Mouse (Mus musculus) heart, adult 18-20 months (tissue): ENCODE measurements around the gene Setd1a. TPM values are rescaled to one million over a fixed set of nuclear protein-coding genes. Genes with fewer than 3 reads are reported as not detected.
"Not testable (repeated sequence)": the region's sequence is repeated elsewhere in the genome, so short reads cannot be mapped to it uniquely, and the experiment has no call there.

Experiments
- DNase-seq, 2 experiments: peaks; one replicate each; pipeline ENCODE4 v3.0.0; 2021 to 2022; ENCODE audit warnings: mixed read lengths in 1 of 2
- long read RNA-seq, 2 experiments: library from polyadenylated mRNA; stranded (forward); transcript quantifications; one replicate each; pipeline ENCODE4 v2.0.0; 2021
- total RNA-seq, 2 experiments: library from RNA; stranded (reverse); gene quantifications; 2 replicates each; pipeline ENCODE4 v1.2.3; 2021

Gene Setd1a
- 10 to 100 TPM; 15.8 to 19.5 TPM for total RNA-seq
- long read RNA-seq, experiment 1, partial matches to known transcripts = 4 of 4 reads
- long read RNA-seq, experiment 1, other reads (novel, unspliced or antisense) = 0 of 4 reads
- long read RNA-seq, experiment 2, partial matches to known transcripts = 1 of 1 reads
- long read RNA-seq, experiment 2, other reads (novel, unspliced or antisense) = 0 of 1 reads

GRCm38 (mm10) chr7:127776426-127776825, at the start of gene Setd1a:
TSS of gene Setd1a (plus strand) at chr7:127776670.
- peak; percentile 88 to 96 for DNase-seq

- no peak for DNase-seq
These were observed 48.6 kb upstream of the Setd1a start for GRCm38 (mm10) chr7:127727898-127728297.

DNA sequence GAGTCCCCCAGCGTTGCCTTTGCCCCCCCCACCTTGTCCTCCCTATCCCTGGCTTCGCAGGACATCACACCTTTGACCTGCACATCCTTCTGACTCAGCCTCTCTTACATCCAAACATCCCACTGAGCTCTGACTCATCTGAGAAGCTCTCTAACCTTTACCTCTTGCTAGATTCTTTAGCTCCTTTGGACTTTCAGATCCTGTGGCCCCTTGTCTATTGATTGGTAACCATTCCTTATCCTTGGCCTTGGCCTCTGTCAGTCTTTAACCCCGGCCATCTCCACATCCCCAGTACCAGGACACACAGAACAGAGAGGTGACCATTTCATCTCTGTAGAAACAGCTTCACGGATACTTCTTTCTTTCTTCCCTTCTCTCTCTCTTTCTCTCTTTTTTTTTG, 46.3 kb upstream of the Setd1a start:
- DNase-seq = no peak

- DNase-seq = not testable (repeated sequence)
These were observed 44.4 kb upstream of the Setd1a start, which contains the start of gene Ctf2 for GRCm38 (mm10) chr7:127732066-127732465. TSS of gene Ctf2 (minus strand) at chr7:127732166.

GRCm38 (mm10) chr7:127744366-127745045, 32.0 kb upstream of the Setd1a start, which contains the start of gene Fbxl19:
TSS of gene Fbxl19 (plus strand) at chr7:127744543.
- peak; percentile 68 to 86 for DNase-seq

DNA sequence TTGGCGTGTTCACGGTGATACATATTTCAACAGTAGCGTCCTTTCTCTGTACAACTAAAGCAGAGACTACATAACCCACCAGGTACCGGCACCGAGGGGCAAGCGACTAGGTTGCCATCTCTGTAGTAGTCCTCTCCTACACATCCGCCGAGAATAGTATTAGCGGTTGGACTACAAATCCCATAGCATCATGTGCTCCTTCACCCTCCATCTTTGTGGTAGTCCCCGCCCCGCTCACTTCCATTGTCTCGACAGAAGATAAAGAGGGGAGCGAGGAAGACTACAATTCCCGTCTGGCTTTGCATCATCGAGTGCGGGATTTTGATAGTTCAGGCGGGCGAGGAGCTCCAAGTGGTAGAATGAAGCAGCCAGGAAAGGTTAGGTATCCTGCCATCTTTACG, 31.2 kb upstream of the Setd1a start:
- DNase-seq = peak; percentile 95 to 97

DNA sequence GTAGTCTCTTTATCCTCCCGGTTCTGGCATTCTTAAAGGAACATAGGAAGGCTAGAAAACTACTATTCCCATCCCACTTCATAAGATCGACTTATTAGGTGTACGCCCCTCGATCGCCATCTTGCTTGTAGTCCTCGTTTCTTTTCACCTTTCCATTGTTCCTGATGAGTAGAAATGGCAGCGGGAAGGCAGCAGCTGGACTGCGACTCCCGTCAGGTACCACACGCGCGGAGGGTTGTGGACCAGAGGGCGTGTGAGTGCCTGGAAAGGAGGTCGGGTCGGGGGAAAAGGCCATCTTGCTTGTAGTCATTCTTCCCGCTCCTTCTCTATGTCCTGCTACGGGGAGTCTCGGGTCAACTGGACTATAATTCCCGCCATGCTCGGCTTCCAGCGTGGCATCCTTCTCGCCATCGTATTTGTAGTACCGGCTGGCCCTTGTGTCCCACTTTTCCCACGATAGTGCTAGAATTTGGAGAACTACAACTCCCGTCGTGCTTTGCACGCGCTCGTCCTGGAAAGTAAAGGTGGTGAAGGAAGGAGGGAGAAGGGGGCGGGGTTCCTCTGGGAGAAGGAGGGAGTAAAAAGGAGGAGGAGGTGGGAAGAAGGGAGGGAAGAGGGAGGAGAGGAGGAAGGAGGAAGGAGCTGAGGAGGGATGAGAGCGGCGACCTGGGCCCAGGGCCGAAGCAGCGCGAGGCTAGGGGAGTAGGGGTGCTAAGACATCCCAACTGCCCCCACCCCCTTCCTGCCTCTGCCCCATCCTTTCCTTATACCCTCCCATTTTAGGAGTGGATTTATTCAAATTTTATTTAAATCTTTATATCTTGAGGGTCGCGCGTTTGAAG, 30.6 kb upstream of the Setd1a start:
- peak; percentile 98 to 99 for DNase-seq

DNA sequence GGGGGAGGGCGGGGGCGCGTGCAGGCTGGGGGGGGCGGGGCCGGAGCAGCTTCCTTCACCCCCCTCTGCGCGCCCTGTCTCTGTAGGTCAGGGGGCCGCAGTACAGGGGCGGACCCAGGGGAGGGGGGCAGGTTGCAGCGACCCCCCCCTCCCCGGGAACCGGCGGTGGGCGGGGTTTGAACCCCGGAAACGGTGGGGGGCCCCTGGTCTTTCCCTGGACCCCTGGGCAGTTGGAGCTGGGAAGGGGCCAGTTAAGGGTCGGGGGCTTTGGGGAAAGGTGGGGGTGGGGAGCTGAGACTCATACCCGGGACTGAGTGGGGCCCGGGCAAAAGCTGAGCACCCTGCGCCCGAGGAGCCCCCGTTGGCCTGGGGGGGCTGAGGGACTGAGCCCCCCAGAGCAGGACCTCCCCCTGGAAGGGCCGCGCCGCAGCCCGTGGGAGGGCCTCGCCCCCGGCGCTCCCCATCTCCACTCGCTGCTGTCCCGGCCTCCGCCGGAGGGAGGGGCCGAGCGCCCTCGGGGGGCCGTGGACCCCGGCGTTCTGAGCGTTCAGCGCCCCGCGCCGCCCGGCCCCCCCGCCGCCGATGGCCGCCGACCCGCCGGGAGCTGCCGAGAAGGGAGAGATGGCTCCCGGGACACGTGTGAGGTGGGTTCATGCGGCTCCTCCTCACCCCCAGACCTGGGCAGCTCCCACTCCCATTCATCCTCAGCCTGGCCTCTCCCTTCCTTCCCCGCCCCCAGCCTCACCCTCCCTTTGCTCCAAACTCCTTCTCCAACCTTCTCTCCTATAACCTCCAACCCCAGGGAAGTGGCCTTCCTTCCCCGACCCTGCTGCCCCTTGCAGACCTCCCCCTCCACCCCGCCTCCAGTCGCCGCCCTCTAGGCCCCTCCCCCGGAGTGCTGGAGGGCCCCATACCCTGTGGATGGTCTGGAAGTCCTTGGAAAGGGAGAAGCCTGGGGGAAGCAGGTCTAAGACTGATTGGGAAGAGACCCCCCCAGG, 29.7 kb upstream of the Setd1a start:
- DNase-seq = peak in 1 of 2 experiments; percentile 25

- no peak for DNase-seq
These were observed 28.8 kb upstream of the Setd1a start for GRCm38 (mm10) chr7:127747559-127748234.

- no peak for DNase-seq
These were observed 28.3 kb upstream of the Setd1a start for GRCm38 (mm10) chr7:127748235-127748560.

DNA sequence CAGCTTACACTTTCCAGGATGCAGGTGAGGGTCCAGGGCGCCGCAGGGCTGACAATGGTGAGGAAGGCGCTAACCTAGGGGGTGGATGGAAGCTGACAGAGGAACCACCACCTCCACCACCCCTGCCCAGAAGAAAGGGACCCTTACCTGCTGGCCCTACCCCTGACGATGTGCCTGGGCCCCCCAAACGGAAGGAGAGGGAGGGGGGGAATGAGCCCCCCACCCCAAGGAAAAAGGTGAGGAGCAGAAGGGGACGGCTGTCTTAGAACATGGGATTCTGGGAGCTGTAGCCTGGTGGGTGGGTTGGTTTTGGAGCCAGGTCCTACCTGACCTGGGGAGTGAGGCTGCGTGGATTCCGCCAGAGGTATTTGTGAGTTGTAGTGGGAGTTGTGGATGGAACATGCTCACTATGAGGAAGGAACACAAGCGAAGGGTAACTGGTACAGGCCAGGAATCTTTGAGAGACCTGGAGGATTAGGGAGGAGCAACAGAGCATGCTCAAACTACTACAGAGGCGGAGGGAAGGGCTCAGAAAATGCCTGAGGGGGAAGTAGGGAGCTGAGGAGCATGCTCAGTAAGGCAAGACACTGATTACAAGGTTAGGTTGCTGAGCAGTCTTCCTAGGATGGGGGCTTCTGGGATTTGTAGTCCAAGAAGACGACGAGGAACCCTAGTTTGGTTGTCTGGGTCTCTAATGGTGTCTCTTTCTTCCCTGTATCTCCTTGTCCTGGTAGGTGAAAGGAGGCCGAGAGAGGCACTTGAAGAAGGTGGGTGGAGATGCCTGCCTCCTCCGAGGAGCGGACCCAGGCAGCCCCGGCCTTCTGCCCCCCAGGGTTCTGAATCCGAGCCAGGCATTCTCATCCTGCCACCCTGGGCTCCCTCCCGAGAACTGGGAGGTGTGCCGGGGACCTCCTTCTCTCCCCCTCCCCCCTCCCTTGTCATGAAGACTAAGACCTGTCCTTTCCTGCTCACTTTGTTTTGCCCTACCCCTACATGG, 26.0 kb upstream of the Setd1a start:
- no peak for DNase-seq

GRCm38 (mm10) chr7:127751619-127752018, 24.9 kb upstream of the Setd1a start:
- no peak for DNase-seq

- DNase-seq = no peak
These were observed 24.4 kb upstream of the Setd1a start for GRCm38 (mm10) chr7:127752069-127752468.

GRCm38 (mm10) chr7:127753158-127753557, 23.3 kb upstream of the Setd1a start:
- DNase-seq = no peak

DNA sequence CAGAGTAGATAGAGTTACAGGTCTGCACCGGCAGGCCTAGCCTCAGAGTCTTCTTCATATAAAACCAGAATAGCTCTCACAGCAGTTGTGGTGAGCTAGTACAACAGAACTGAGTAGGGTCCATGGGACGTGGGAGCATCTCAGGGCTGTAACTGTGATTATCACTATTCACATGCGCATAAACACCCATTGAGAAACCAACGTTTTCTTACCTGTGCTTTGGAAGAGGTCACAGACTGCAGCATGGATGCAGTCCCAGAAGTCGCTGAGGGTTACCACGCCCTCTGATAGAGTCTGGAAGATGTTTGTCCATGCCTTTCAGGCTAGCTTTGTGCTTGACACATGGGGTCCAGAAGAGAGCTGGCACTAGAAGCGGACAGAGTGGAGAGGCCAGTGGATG, 22.7 kb upstream of the Setd1a start:
- DNase-seq = no peak

- DNase-seq = no peak
These were observed 16.8 kb upstream of the Setd1a start for GRCm38 (mm10) chr7:127759716-127760115.

DNA sequence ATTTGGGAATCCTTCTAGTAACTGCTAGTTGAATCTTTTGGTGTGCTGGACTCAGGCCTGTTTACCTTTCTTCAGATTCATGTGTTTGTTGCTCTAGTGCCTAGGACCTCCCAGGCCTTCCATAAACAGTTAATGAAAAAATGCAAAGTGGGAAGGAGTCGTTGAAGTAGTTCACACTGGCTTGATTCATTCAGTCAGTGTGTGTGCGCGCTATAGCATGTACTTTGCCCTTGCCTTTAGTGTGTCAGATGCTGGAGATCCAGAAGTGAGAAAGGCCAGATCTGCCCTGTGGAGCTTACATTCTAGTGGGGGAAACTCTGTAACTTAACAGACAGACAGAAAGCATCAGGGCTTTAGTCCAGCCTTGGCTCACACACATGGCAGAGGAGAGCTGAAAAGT, 16.0 kb upstream of the Setd1a start:
- DNase-seq = no peak

DNA sequence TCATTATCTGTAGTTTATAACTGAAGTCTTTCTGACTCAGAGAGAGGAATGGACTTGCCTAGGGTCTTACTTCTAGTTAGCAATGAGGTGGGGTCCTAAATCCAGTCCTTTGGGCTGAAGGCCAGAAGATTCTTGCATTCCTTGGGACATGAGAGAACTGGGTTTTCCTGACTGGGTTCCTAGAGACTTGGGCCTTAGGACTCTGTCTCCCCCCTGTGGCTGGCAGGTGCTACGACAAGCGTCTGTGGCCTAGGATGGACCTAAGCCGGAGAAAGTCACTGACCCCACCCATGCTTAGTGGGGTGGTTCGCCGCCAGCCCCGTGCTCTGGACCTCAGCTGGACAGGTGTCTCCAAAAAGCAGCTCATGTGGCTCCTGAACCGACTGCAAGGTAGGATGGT, 15.4 kb upstream of the Setd1a start:
- DNase-seq = peak; percentile 78 to 85

- DNase-seq = no peak
These were observed 12.8 kb upstream of the Setd1a start for GRCm38 (mm10) chr7:127763642-127764041.

DNA sequence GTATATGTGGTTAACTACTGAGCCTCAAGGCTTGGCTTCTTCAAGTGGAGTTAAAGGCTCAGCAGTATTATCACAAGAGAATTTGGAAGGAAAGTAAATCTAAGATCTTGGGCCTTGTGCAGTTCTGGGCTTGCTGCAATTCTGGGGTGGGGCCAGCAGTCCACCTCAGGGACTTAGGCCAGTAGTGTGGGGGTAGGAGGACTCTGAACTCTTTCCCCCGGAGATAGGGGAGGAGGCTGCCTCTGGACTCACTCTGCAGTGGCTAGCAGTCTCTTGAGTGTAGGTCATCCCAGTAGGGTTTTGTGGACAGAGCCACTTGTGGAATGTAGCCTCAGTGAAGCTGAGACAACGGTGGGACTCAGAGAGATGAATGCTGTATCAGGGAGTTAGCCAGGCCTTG, 10.7 kb upstream of the Setd1a start:
- no peak for DNase-seq
